Mouse (Mus musculus): Measurements from ENCODE around the gene Hdac4.

DNA sequence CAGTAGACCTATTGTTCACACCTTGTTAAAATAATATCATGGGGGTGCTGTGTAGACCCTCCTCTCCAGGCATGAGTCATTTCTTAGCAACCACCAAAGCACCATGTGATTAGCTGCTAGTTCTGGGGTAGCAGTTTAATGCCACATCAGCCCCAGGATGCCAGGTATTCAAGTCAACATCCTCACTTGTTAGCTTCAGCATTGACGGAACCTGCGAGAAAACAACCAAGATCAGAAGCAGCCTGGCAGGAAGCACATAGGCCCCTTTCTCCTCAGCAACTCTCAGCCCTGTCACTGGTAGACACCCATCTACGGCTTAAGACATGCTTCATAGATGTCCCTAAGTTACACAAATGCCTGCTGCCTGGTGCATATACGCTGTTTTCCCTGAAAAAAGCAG, 40.1 kb upstream of the Hdac4 start:
- TF ChIP-seq CTCF (IDR thresholded peaks at IDR 0.05; ENCODE audit: borderline replicate concordance, insufficient read depth, low read length), result no peak
- TF ChIP-seq POLR2A (IDR thresholded peaks at IDR 0.05; ENCODE audit: low read depth, low read length), result no peak
